Mouse (Mus musculus): Measurements from ENCODE around the gene Hlx.

- TF ChIP-seq CTCF (IDR thresholded peaks at IDR 0.05; ENCODE audit: control insufficient read depth, insufficient read depth, low read length) (no peak), POLR2A (IDR thresholded peaks at IDR 0.05; ENCODE audit: borderline replicate concordance, control insufficient read depth, low read depth, low read length) (no peak)
Observed at GRCm38 (mm10) chr1:184775289-184775688, 42.9 kb upstream of the Hlx start.
